Mouse (Mus musculus): Measurements from ENCODE around the gene Mgll. TPM values are rescaled to one million over a fixed set of nuclear protein-coding genes. Genes with fewer than 3 reads are reported as not detected.
A peak's percentile ranks its signal among the peaks of the same experiment; 100 is the strongest.

Gene Mgll
- total RNA-seq, 4 experiments from 2014 or later, result 25.6 to 43.3 (median 29.4) TPM

- no peak for DNase-seq (ENCODE audit: low spot score in 2 of 2)
These were observed 69.7 kb downstream of the Mgll start for GRCm38 (mm10) chr6:88793872-88794271.

GRCm38 (mm10) chr6:88794561-88794971 is 70.4 kb downstream of the Mgll start:
- DNase-seq (ENCODE audit: low spot score in 2 of 2), result no peak

GRCm38 (mm10) chr6:88800191-88800590 is 76.0 kb downstream of the Mgll start:
- DNase-seq (ENCODE audit: low spot score in 2 of 2), result no peak

GRCm38 (mm10) chr6:88800735-88801134 is 76.5 kb downstream of the Mgll start:
- DNase-seq (ENCODE audit: low spot score in 2 of 2), result no peak

GRCm38 (mm10) chr6:88803051-88803450 is 78.8 kb downstream of the Mgll start:
- no peak for DNase-seq (ENCODE audit: low spot score in 2 of 2)

- no peak for DNase-seq (ENCODE audit: low spot score in 2 of 2)
These were observed 79.9 kb downstream of the Mgll start for GRCm38 (mm10) chr6:88803957-88804695.

GRCm38 (mm10) chr6:88804966-88805577 is 80.9 kb downstream of the Mgll start:
- no peak for DNase-seq (ENCODE audit: low spot score in 2 of 2)

- no peak for DNase-seq (ENCODE audit: low spot score in 2 of 2)
These were observed 85.2 kb downstream of the Mgll start for GRCm38 (mm10) chr6:88809091-88810037.

- DNase-seq (ENCODE audit: low spot score in 2 of 2), result no peak
These were observed 86.1 kb downstream of the Mgll start for GRCm38 (mm10) chr6:88810291-88810690.

GRCm38 (mm10) chr6:88811396-88811795 is 87.2 kb downstream of the Mgll start:
- no peak for DNase-seq (ENCODE audit: low spot score in 2 of 2)

- no peak for DNase-seq (ENCODE audit: low spot score in 2 of 2)
These were observed 87.7 kb downstream of the Mgll start for GRCm38 (mm10) chr6:88811880-88812400.

GRCm38 (mm10) chr6:88812886-88813285 is 88.7 kb downstream of the Mgll start:
- DNase-seq (ENCODE audit: low spot score in 2 of 2), result peak in 1 of 2 experiments; percentile 31

GRCm38 (mm10) chr6:88813832-88814231 is 89.6 kb downstream of the Mgll start:
- DNase-seq (ENCODE audit: low spot score in 2 of 2), result no peak

- DNase-seq (ENCODE audit: low spot score in 2 of 2), result no peak
These were observed 90.8 kb downstream of the Mgll start for GRCm38 (mm10) chr6:88815036-88815435.

GRCm38 (mm10) chr6:88815489-88815888 is 91.3 kb downstream of the Mgll start:
- DNase-seq (ENCODE audit: low spot score in 2 of 2), result no peak

- DNase-seq (ENCODE audit: low spot score in 2 of 2), result no peak
These were observed 92.7 kb downstream of the Mgll start for GRCm38 (mm10) chr6:88816913-88817312.

GRCm38 (mm10) chr6:88820853-88821252 is 96.6 kb downstream of the Mgll start:
- no peak for DNase-seq (ENCODE audit: low spot score in 2 of 2)

- no peak for DNase-seq (ENCODE audit: low spot score in 2 of 2)
These were observed 97.1 kb downstream of the Mgll start for GRCm38 (mm10) chr6:88821294-88821693.

GRCm38 (mm10) chr6:88821901-88822300 is 97.7 kb downstream of the Mgll start:
- peak; percentile 33 to 68 for DNase-seq (ENCODE audit: low spot score in 2 of 2)

- DNase-seq (ENCODE audit: low spot score in 2 of 2), result no peak
These were observed 100.0 kb downstream of the Mgll start for GRCm38 (mm10) chr6:88824183-88824582.

GRCm38 (mm10) chr6:88826088-88826487 is 101.9 kb downstream of the Mgll start:
- DNase-seq (ENCODE audit: low spot score in 2 of 2), result no peak

- DNase-seq (ENCODE audit: low spot score in 2 of 2), result peak; percentile 50 to 73
These were observed 102.3 kb downstream of the Mgll start for GRCm38 (mm10) chr6:88826545-88826944.

All from gastrocnemius, adult 8-10 months (tissue).